Mouse (Mus musculus): ENCODE measurements around the gene Gm20521. TPM values are rescaled to one million over a fixed set of nuclear protein-coding genes. Genes with fewer than 3 reads are reported as not detected.

Gene Gm20521
- polyA plus RNA-seq, 1 experiment from 2014 or later, result 0.33 TPM

Other genes with a start within 250 kb of the Gm20521 start
- 0.99 TPM in 1 of 2 replicates, not detected in the other for gene Gm17606, start 242.5 kb upstream of the Gm20521 start, polyA plus RNA-seq (2015; fragmentation: Nextera tagmentation; extraction: Ambion mirVana)
- 3.7 and 4.2 TPM in 2 replicates for gene Cdh24, start 242.1 kb upstream of the Gm20521 start, polyA plus RNA-seq (2015; fragmentation: Nextera tagmentation; extraction: Ambion mirVana)
- gene 1700123O20Rik, start 197.2 kb upstream of the Gm20521 start, polyA plus RNA-seq (2015; fragmentation: Nextera tagmentation; extraction: Ambion mirVana), result 79.6 and 81.2 TPM in 2 replicates
- gene Acin1, start 196.5 kb upstream of the Gm20521 start, polyA plus RNA-seq (2015; fragmentation: Nextera tagmentation; extraction: Ambion mirVana), result 109 TPM in 2 replicates
- gene Gm29776, start 184.6 kb upstream of the Gm20521 start, polyA plus RNA-seq (2015; fragmentation: Nextera tagmentation; extraction: Ambion mirVana), result 0.21 and 0.24 TPM in 2 replicates
- gene Cebpe, start 171.3 kb upstream of the Gm20521 start, polyA plus RNA-seq (2015; fragmentation: Nextera tagmentation; extraction: Ambion mirVana), result 0.12 TPM in 1 of 2 replicates, not detected in the other
- 5.0 and 5.4 TPM in 2 replicates for gene Slc7a8, start 101.5 kb upstream of the Gm20521 start, polyA plus RNA-seq (2015; fragmentation: Nextera tagmentation; extraction: Ambion mirVana)
- gene Rnf212b, start 69.3 kb upstream of the Gm20521 start, polyA plus RNA-seq (2015; fragmentation: Nextera tagmentation; extraction: Ambion mirVana), result not detected in 2 replicates
- gene Homez, start 12.5 kb upstream of the Gm20521 start, polyA plus RNA-seq (2015; fragmentation: Nextera tagmentation; extraction: Ambion mirVana), result 8.3 and 8.4 TPM in 2 replicates
- 0.94 and 1.0 TPM in 2 replicates for gene Ppp1r3e, start 5.9 kb upstream of the Gm20521 start, polyA plus RNA-seq (2015; fragmentation: Nextera tagmentation; extraction: Ambion mirVana)
- gene Bcl2l2, start 64 bp upstream of the Gm20521 start, polyA plus RNA-seq (2015; fragmentation: Nextera tagmentation; extraction: Ambion mirVana), result 3.8 and 4.6 TPM in 2 replicates
- 83.4 and 94.3 TPM in 2 replicates for gene Pabpn1, start 9.1 kb downstream of the Gm20521 start, polyA plus RNA-seq (2015; fragmentation: Nextera tagmentation; extraction: Ambion mirVana)
- gene Slc22a17, start 29.7 kb downstream of the Gm20521 start, polyA plus RNA-seq (2015; fragmentation: Nextera tagmentation; extraction: Ambion mirVana), result 56.3 and 70.6 TPM in 2 replicates
- 57.2 and 58.0 TPM in 2 replicates for gene Efs, start 42.7 kb downstream of the Gm20521 start, polyA plus RNA-seq (2015; fragmentation: Nextera tagmentation; extraction: Ambion mirVana)
- not detected in 2 replicates for gene Il25, start 49.3 kb downstream of the Gm20521 start, polyA plus RNA-seq (2015; fragmentation: Nextera tagmentation; extraction: Ambion mirVana)
- 12.7 and 12.9 TPM in 2 replicates for gene Cmtm5, start 52.8 kb downstream of the Gm20521 start, polyA plus RNA-seq (2015; fragmentation: Nextera tagmentation; extraction: Ambion mirVana)
- 2.6 and 7.7 TPM in 2 replicates for gene Myh6, start 83.5 kb downstream of the Gm20521 start, polyA plus RNA-seq (2015; fragmentation: Nextera tagmentation; extraction: Ambion mirVana)
- gene Gm17428, start 93.5 kb downstream of the Gm20521 start, polyA plus RNA-seq (2015; fragmentation: Nextera tagmentation; extraction: Ambion mirVana), result not detected in 2 replicates
- 33.5 and 95.2 TPM in 2 replicates for gene Myh7, start 111.2 kb downstream of the Gm20521 start, polyA plus RNA-seq (2015; fragmentation: Nextera tagmentation; extraction: Ambion mirVana)
- 70.7 and 79.7 TPM in 2 replicates for gene Ngdn, start 132.0 kb downstream of the Gm20521 start, polyA plus RNA-seq (2015; fragmentation: Nextera tagmentation; extraction: Ambion mirVana)
- gene Zfhx2, start 208.9 kb downstream of the Gm20521 start, polyA plus RNA-seq (2015; fragmentation: Nextera tagmentation; extraction: Ambion mirVana), result 4.0 and 4.8 TPM in 2 replicates
- 20.2 and 21.3 TPM in 2 replicates for gene Thtpa, start 211.3 kb downstream of the Gm20521 start, polyA plus RNA-seq (2015; fragmentation: Nextera tagmentation; extraction: Ambion mirVana)
- gene Ap1g2, start 223.2 kb downstream of the Gm20521 start, polyA plus RNA-seq (2015; fragmentation: Nextera tagmentation; extraction: Ambion mirVana), result 24.9 and 25.2 TPM in 2 replicates
- 1.5 and 2.1 TPM in 2 replicates for gene Jph4, start 233.5 kb downstream of the Gm20521 start, polyA plus RNA-seq (2015; fragmentation: Nextera tagmentation; extraction: Ambion mirVana)

All from limb, embryonic 15.5 days (tissue).